Mouse (Mus musculus): Measurements from ENCODE around the gene Gss.
"Not testable (repeated sequence)": the region's sequence is repeated elsewhere in the genome, so short reads cannot be mapped to it uniquely, and the experiment has no call there.

The Gss gene

DNA sequence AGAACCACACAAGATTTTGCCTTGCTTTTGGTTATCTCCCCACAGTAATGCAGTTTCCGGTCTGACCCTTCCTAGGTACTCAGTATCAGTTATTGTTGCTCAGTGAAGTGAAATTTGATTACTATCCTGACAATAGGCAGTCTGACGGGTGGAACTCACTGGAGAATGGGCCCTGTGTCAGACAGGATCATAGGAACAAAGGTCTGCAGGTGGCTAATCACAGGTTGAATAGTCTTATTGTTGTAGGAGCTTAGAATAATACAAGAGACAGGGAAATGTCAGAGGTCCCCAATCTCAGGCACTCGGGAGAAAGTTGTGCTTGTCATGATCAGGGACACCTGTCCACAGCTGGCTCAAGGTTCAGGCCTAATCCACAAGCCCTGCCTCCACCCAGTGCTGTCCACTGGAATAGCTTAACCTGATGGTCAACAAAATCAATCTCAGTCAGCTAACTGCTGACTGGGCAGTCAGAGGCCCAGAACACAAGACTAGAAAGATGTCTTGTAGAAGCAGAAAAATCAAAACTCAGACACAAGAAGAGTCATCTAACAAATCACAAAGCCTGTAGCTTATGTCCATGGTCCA lies 23.3 kb downstream of the Gss start:
- DNase-seq, result no peak

DNA sequence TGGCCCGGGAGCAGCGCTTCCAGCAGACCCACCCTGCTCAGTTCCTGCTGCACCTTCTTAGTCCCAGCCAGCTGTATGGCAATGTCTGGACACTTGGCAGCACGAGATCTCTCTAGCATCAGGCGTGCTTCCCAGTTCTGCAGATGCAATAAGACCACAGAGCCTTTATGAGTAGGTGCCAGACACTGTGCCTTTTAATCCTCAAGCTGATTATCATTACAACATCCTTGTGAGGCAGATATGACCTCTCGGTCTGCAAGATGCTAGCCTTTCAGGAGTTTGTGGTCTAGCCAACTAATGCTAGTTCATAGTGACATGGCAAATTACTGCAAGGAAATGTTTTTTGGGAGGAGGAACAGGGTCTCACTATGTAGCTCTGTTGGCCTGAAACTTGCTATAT lies 24.9 kb downstream of the Gss start:
- DNase-seq, result no peak

DNA sequence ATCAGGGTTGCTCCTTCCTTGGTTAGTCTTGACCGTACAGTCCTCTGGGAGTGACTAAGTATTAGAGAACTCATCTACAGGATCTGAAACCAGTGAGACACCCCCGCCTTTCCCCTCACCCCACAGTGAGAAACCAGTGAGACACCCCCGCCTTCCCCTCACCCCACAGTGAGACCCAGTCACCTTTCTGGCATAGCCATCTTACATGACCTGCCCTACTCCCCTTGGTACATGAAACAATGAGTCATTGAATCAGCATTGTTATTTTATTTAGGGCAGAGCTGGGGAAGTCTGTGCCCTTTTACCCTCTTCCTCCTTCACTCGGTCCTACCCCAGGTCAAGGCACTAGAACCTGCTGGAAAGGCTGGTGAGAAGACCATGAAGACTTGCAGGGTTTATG lies 29.7 kb downstream of the Gss start:
- DNase-seq, result no peak

DNA sequence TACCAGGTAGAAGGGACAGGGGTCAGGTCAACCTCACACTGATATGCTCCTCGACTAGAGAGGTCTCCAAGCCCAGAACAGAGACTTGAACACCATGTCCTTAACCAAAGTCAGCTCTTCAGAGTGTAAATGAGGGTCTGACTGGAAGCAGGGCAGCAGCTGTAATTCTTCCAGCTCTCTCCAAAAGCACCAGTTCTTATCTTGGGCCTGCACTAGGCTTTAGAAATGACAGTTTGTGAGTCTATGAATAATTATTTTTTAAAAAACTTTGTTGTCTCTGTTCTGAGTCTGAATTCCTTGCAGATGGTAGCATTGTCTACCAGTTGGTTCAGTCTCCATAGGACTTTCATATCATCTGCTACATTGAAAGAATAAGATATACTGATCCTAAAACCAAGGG lies 30.4 kb downstream of the Gss start:
- no peak for DNase-seq

DNA sequence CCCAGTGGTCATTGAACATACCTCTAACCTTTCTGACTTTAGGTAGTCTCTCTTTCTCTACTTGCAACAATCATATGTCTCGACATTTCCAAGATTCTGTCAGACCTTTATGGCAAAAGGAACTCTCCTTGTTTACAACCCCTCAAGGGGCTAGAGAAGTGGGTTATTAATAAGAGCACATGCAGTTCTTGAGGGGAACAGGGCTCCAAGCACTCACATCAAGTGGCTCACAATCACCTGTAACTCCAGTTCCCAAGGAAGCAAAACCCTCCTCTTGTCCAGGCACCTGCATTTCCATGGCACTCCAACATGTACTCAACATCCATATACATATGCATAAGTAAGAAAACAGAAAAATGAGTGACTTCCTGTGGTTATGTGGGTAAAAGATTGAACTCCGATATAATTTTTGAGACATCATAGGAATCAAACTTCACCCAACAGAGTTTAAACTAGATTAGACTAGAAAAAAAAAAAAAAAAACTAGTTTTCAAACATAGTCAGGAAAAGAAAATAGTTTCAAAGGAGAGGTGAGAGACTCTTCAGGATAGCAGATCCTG lies 38.1 kb downstream of the Gss start:
- DNase-seq, result no peak

GRCm38 (mm10) chr2:155552949-155553354 lies 39.7 kb downstream of the Gss start:
- DNase-seq, result no peak

GRCm38 (mm10) chr2:155552336-155552735 lies 40.3 kb downstream of the Gss start:
- no peak for DNase-seq

DNA sequence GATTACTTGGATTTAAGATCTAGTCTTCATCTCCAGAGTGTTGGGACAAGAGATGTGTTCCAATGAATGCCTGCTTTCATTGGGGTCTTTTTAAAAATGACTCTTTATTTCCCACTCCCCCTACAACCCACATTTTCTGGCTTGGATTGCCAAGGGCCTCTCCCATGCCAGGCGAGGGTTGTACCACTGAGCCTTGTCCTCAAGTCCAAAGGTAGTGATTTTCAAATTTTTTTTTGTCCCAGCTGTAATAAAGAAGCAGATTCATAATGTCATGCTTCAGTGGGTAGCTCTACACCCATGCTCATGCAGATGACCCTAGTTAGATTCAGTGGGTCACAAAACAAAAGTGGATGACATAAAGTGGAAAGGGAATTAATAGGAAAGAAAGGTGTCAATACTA lies 45.7 kb downstream of the Gss start:
- no peak for DNase-seq

DNA sequence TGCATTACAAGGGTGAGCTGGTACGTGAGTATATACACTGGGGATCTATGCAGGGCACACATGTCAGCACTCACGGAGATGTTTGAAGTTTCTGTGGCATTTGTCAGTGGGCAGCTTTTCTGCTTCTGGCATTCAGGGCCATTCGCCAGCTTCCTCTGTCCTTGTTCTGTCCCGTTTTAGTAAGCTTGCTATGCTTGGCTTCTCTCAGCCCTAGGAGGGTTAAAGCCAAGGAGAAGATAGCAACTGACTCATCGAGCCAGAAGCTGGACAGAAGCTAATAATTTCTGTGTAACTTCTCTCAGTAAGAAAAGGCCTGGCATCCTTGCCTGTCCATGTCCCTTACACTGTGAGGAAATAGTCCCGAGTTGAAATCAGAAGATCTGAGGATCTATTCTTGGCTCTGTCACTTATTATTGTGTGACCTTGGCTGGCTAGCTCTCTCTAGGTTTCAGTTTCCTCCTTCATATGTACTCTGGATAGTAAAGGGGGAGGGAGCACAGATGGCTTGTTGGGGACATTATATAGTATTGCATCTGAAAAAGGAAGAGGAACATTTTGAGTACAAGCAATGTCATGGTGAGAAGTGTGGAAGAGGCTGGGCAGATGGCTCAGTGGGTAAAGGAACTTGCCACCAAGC lies 51.7 kb downstream of the Gss start:
- peak; percentile 42 for DNase-seq

DNA sequence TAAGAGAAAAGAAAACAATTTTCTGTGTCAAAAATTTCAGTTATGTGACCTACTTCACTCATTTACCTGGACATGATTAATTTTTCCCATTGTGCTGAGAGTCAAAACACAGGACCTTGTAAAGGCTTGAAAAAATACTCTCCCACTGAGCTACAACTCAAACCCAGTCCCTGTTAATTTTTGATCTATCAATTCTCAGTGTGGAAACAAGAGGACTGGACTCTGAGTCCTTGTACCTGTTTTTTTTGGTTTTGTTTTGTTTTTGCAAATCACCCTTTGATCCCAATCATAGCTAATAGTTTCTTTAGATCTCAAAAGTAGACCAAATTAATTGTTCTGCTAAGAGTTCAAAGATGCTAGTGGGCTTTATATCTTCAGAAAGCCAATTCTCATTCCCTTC lies 52.9 kb downstream of the Gss start:
- DNase-seq, result no peak

- DNase-seq, result not testable (repeated sequence)
Measured at GRCm38 (mm10) chr2:155538463-155539057, 54.0 kb downstream of the Gss start.

- DNase-seq, result no peak
Measured at GRCm38 (mm10) chr2:155537761-155538462, 54.7 kb downstream of the Gss start.

DNA sequence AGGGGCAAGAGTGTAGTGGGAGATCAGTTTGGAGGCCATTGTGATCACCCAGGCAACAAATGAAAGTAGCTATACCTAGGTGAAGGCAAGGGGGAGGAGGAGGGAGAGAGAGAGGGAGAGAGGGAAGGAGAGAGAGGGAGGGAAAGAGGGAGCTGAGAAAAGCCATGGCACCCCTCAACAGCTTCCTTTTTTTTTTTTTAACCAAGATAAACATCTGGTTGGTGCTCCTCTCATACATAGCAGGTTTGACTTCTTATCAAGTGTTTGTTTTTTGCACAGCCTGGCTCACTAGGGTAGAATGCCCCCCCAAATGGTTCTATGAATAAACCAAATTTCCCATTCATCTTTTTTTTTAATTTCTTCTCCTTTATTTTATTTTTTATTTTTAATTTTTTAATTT lies 56.3 kb downstream of the Gss start:
- DNase-seq, result no peak

GRCm38 (mm10) chr2:155527367-155527766 lies 65.2 kb downstream of the Gss start:
- no peak for DNase-seq

GRCm38 (mm10) chr2:155524378-155524777 lies 68.2 kb downstream of the Gss start:
- DNase-seq, result no peak

DNA sequence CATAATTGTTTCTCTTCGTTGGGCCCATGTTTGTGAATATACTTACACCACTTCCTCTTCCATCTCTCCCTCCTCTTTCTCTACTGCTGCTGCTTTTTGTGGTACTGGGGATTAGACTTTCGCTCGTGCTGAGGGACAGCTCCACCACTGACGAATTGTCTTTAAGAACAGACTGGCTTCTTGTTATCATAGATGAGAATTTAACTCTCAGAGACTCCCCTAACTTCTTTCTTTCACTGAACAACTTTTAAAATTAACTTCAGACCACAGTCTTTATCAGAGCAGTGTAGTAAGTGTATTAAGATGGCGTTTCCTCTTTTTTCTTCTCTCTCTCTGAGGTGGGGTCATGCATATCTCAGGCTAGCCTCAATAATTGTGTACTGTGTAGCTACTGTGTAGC lies 68.9 kb downstream of the Gss start:
- DNase-seq, result no peak

DNA sequence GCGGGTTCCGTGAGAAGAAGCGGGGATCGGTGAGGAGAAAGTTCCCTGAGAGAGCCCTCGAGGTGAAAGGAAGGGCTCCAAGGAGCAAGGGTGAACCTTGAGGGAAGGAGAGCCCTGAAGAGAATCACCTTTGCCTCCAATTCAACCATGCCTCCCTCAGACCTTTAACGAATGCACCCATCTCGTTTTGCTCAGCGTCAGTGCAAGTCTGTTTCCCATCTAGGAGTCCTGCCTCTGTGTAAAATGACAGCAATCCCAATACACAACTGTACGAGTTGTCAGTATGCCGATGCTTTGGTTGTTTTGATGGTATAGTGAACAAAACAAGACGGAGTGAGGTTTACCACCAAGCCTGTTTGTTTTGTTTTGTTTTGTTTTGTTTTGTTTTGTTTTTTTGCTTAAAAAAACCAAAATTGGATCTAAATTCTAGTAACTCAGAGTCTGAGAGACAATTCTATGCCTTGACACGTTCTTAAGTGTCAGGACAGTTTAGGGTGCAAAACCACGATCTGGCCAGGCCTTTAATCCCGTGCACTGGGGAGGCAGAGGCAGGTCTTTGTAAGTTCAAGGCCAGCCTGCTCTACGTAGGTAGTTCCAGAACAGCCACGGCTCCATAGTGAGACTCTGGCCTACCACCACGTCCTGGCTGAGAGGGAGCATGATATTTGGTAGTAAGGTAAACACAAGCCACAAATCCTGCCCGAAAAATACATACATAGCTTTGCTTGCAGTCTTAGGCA lies 73.9 kb downstream of the Gss start:
- DNase-seq, result no peak

DNA sequence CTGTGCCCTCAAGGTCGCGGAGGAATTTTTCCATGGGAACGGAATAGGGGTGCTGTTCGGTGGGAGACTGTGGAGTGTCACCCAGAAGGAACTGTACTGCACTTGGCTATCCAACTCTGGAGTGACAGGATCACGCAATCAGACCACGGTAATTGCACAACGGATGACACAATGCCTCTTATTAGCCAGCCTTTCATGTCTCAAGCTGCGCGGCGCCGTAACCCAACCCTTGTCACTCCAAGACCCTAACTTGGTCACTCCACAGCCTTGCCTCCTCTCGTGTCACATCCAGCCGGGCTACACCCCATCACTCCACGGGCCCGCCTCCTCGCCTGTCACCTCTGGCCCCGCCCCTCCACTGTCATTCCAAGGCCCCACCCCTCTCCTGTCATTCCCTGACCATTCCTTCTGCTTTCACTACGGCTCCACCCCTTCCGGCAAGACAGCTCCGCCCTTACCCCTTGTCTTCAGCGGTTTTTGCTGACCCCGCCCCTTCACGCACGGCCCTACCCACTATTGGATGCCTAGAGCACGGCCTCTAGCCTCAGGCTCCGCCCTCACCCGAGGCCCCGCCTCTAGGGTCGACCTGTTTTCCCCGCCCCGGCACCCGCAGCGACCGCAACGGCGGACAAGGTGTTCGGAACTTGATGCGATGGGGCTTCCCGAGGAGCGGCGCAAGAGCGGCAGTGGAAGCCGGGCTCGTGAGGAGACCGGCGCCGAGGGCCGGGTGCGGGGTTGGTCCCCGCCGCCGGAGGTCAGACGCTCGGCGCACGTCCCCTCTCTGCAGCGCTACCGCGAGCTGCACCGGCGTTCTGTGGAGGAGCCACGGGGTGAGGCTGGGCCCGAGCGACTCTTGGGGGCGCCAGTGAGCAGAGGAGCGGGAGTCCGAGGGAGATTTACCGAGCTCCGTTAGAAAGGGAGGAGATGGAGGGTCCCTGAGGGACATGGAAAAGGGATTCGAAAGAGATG lies 74.9 kb downstream of the Gss start, which contains the start of the genes Acss2 and Ggt7:
Acss2 (plus strand) TSS at position 494 of the 969 bp plus-strand sequence.
Ggt7 (minus strand) TSS at position 783 of the 969 bp plus-strand sequence.
- DNase-seq, result peak; percentile 100

DNA sequence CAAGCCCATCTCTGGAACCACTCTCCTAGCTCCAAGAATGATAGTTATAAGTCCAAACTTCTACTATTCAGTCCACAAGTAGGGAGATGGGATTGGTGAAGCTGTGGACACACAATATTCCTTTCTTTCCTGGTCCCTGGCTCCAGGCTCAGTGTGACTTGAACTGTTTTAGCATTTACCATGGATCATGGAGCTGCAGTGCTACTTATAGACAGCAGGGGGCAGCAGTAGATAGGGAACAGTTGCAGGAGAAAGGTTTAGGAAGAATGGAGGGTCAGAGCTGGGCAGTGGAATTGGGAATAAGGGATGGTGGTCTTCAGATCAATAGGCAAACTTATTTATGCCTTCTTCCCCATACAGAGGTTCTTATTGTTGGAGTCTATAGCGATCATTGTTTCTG lies 76.7 kb downstream of the Gss start:
- DNase-seq, result peak; percentile 73

DNA sequence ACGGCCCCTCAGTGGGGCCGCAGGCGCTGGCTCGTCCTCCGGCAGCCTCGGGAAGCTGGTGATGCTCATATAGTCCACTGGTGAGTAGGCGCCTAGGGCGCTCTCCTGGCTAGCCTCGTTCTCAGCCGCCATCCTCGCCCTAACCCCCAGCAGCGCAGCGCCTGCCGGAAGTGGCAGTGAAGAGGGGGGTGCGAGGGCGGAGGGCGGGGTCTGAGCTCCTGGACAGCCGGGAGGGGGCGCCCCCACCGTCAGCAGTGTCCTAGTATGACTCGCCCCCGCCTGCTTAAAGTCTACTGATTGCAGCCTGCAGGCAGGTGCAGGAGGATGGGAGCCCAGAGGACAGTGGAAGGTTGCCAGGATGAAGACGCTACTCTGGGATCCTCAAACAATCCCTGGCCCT lies 77.9 kb downstream of the Gss start:
- DNase-seq, result peak; percentile 60

- no peak for DNase-seq
Measured at GRCm38 (mm10) chr2:155513543-155513942, 79.1 kb downstream of the Gss start.
